Comparison of ENCODE assay signal across 18 mouse cellular contexts in the genomic region with DNA sequence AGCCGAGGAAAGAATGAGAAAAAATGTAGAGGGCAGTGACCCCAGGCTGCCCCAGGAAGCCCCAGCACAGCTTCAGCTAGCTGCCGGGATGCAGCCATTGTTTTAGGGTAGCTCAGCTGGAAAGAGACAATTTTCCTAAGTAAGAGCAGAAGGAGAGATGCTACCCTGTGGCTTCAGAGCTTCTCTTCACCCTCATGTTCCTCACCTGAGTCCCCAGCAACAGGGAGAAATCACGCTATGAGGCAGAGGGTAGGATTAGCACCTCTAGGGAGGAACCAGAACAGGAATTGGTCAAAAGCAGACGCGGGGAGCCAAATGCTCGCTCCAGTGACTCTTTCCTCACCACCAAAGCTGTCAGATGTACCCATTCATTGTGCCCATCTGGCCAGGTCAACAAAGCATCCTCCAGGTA. TPM values are rescaled to one million over a fixed set of nuclear protein-coding genes. Genes with fewer than 3 reads are reported as not detected.
DNase-seq lines count a peak whose midpoint lies in the region; ATAC-seq and TF ChIP-seq lines count a peak whose summit lies in the region.
"Had no signal": no experiment of that assay in that cellular context is flagged by ENCODE, and none has a peak within 500 bp of the region (broad histone marks: within the 10 kb centered on the region; RNA-seq: fewer than 3 reads in every experiment).

No protein-coding gene starts in this region.

- TF ChIP-seq CTCF in cerebellum, adult 2 months (IDR thresholded peaks at IDR 0.05; ENCODE audit: borderline replicate concordance, insufficient read depth, low read depth, low read length): no peak

- no peak for TF ChIP-seq POLR2A in cerebellum, adult 2 months (IDR thresholded peaks at IDR 0.05; ENCODE audit: borderline replicate concordance, insufficient read depth, low read length)

- DNase-seq in heart, adult 11 months: peak; percentile 77
- no peak for DNase-seq in heart, postnatal 4 days
- DNase-seq in brain, adult 2 months (ENCODE audit: low read depth, low spot score): peak; percentile 76
- DNase-seq in cerebellum, adult 2 months: peak; percentile 71 to 73
- peak; percentile 51 to 57 for DNase-seq in cerebellum, postnatal 14 days
- DNase-seq in frontal cortex, postnatal 36 days (ENCODE audit: low spot score in 2 of 2): no peak
- no peak for DNase-seq in kidney, adult 18-20 months
- DNase-seq: adrenal gland, adult 8-10 months; adrenal gland, postnatal 36 days; gastrocnemius, postnatal 36 days; heart, adult 18-20 months; kidney, adult 11 months had no signal

- ATAC-seq in megakaryocyte-erythroid progenitor cell, adult 5-6 weeks (replicated peaks; ENCODE audit: low FRiP score, low TSS enrichment, poor library complexity, severe bottlenecking): no peak
- ATAC-seq: forebrain, embryonic 14.5 days had no signal

- peak overlapping the region; percentile 91 for H3K27ac ChIP-seq in cerebellum, adult 2 months (ENCODE audit: insufficient read depth, low read length)
- H3K27ac ChIP-seq: embryonic facial prominence, embryonic 13.5 days; forebrain, embryonic 10.5 days; hindbrain, embryonic 15.5 days had no signal

- H3K4me1 ChIP-seq in cerebellum, adult 2 months (ENCODE audit: control insufficient read depth, insufficient read depth, low read length): peaks cover 12% of the 10 kb centered on the region; the same call in 1 of the 2 replicates
- H3K4me1 ChIP-seq: hindbrain, embryonic 15.5 days had no signal

- WGBS in cerebellum, adult 2 months: 13% methylated on average over 6 of the region's 6 CpGs

- no peaks in the 10 kb centered on the region for H3K27me3 ChIP-seq in cerebellum, adult 2 months (ENCODE audit: control insufficient read depth, insufficient read depth, low read length)
- H3K27me3 ChIP-seq: embryonic facial prominence, embryonic 13.5 days; hindbrain, embryonic 15.5 days had no signal

- peak overlapping the region; percentile 71 for H3K4me3 ChIP-seq in cerebellum, adult 2 months (replicated peaks; ENCODE audit: insufficient read depth, low read depth, low read length)
- H3K4me3 ChIP-seq: embryonic facial prominence, embryonic 13.5 days; forebrain, embryonic 10.5 days; heart, embryonic 12.5 days; hindbrain, embryonic 15.5 days had no signal

RNA-seq across cellular contexts. Expression of a gene that starts 10.8 kb away (rescaled TPM):
- total RNA-seq in heart, postnatal 4 days (2021): 1 to 10 TPM; 4.5 to 5.5 TPM
- polyA plus RNA-seq in cerebellum, adult 2 months (2012; rRNA removed): 84.9 and 108 TPM in 2 replicates
- total RNA-seq in megakaryocyte-erythroid progenitor cell, adult 5-6 weeks (2014; fragmentation: Nextera tagmentation): 11.0 and 12.1 TPM in 2 replicates
- total RNA-seq in megakaryocyte-erythroid progenitor cell, adult 5-6 weeks (2017): 11.0 and 12.9 TPM in 2 replicates

Comparison
In these comparisons a context has a peak if more than half of its experiments do, and no peak if none do; other contexts are left out.
1. DNase-seq: peak in heart, adult 11 months (single experiment), brain, adult 2 months (single experiment), cerebellum, adult 2 months (2 of 2) and cerebellum, postnatal 14 days (2 of 2); none in heart, postnatal 4 days (single experiment), frontal cortex, postnatal 36 days (0 of 2) and kidney, adult 18-20 months (single experiment).